Mouse (Mus musculus) forebrain, embryonic 16.5 days (tissue): ENCODE results near the gene Abca17. TPM values are rescaled to one million over a fixed set of nuclear protein-coding genes. Genes with fewer than 3 reads are reported as not detected.

Experiments used
- ATAC-seq: fragments of 200-750 bp; cut with Nextera tagmentation; 2 replicates; pipeline ENCODE4 v1.8.0; 2017; ENCODE audit warnings: mild to moderate bottlenecking, moderate library complexity
- H3K27ac ChIP-seq: fragments of 300-500 bp; sonication (generic); 2 replicates; pipeline ENCODE4 v1.5.1; 2014; ENCODE audit warnings: low read length, control low read depth
- H3K27me3 ChIP-seq: fragments of 300-500 bp; sonication (generic); replicated peaks from 2 replicates; pipeline ENCODE4 v1.6.1; 2014; ENCODE audit warnings: low read length; ENCODE audit not compliant: control insufficient read depth, insufficient read depth
- H3K36me3 ChIP-seq: fragments of 300-500 bp; sonication (generic); 2 replicates; pipeline ENCODE4 v1.6.1; 2014; ENCODE audit not compliant: control insufficient read depth, insufficient read depth
- H3K4me1 ChIP-seq: fragments of 300-500 bp; sonication (generic); replicated peaks from 2 replicates; pipeline ENCODE4 v1.6.1; 2014; ENCODE audit warnings: low read length; ENCODE audit not compliant: control insufficient read depth, insufficient read depth
- H3K4me2 ChIP-seq: fragments of 300-500 bp; sonication (generic); 2 replicates; pipeline ENCODE4 v1.6.1; 2014; ENCODE audit warnings: mild to moderate bottlenecking, low read length, control low read depth
- H3K4me3 ChIP-seq: fragments of 300-500 bp; sonication (generic); replicated peaks from 2 replicates; pipeline ENCODE4 v1.5.1; 2014; ENCODE audit warnings: mild to moderate bottlenecking, low read length, control low read depth
- H3K9ac ChIP-seq: fragments of 300-500 bp; sonication (generic); replicated peaks from 2 replicates; pipeline ENCODE4 v1.6.1; 2014; ENCODE audit warnings: low read depth, low read length, control low read depth
- H3K9me3 ChIP-seq: fragments of 300-500 bp; sonication (generic); 2 replicates; pipeline ENCODE4 v1.6.1; 2016; ENCODE audit warnings: low read length; ENCODE audit not compliant: control insufficient read depth
- WGBS: fragments of 180-500 bp; shearing (Covaris S2); extraction: QIAGEN DNeasy Blood & Tissue Kit; methylation state at CpG from one replicate; pipeline ENCODE4 v1.1.7; 2014; 5-methylcytosine and 5-hydroxymethylcytosine counted together
- polyA plus RNA-seq: library from polyadenylated mRNA; unstranded; fragments of >200 nt; fragmentation: Nextera tagmentation; extraction: Ambion mirVana; gene quantifications from 2 replicates; pipeline ENCODE4 v1.2.1, GENCODE M21; 2015

The Abca17 gene
- polyA plus RNA-seq, 1 experiment from 2014 or later: 0.47 TPM

- Histone ChIP-seq H3K4me3 (no peak overlapping the region), H3K9me3 (no peaks in the 10 kb centered on the region), H3K9ac (no peak overlapping the region), H3K4me2 (no peak overlapping the region), H3K27ac (no peak overlapping the region), H3K27me3 (no peaks in the 10 kb centered on the region), H3K36me3 (peaks cover 10% of the 10 kb centered on the region), H3K4me1 (no peaks in the 10 kb centered on the region)
- no peak for ATAC-seq
- 97% methylated on average over 1 of the region's 1 CpGs for WGBS
Observed at GRCm38 (mm10) chr17:24236479-24236878, 114.4 kb downstream of the Abca17 start.

- no peak overlapping the region for H3K4me2 ChIP-seq
- H3K4me3 ChIP-seq: no peak overlapping the region
- no peaks in the 10 kb centered on the region for H3K27me3 ChIP-seq
- H3K27ac ChIP-seq: no peak overlapping the region
- 87% methylated on average over 7 of the region's 7 CpGs for WGBS
- H3K9ac ChIP-seq: no peak overlapping the region
- H3K9me3 ChIP-seq: no peaks in the 10 kb centered on the region
- H3K36me3 ChIP-seq: peaks cover 2% of the 10 kb centered on the region
- no peak for ATAC-seq
- no peaks in the 10 kb centered on the region for H3K4me1 ChIP-seq
Observed at GRCm38 (mm10) chr17:24227941-24228340, 122.9 kb downstream of the Abca17 start.

- no peaks in the 10 kb centered on the region for H3K4me1 ChIP-seq
- H3K4me3 ChIP-seq: no peak overlapping the region
- H3K4me2 ChIP-seq: no peak overlapping the region
- H3K27ac ChIP-seq: no peak overlapping the region
- ATAC-seq: no peak
- H3K9me3 ChIP-seq: no peaks in the 10 kb centered on the region
- H3K27me3 ChIP-seq: no peaks in the 10 kb centered on the region
- H3K36me3 ChIP-seq: peaks cover 2% of the 10 kb centered on the region
- H3K9ac ChIP-seq: no peak overlapping the region
- WGBS: 88% methylated on average over 8 of the region's 8 CpGs
Observed at GRCm38 (mm10) chr17:24226721-24227120, 124.1 kb downstream of the Abca17 start.

- WGBS: 95% methylated on average over 5 of the region's 5 CpGs
- H3K4me2 ChIP-seq: no peak overlapping the region
- 0 out of 2 replicates have a peak, but pooled peaks cover 4% of the 10 kb centered on the region for H3K4me1 ChIP-seq
- H3K27ac ChIP-seq: no peak overlapping the region
- H3K36me3 ChIP-seq: peaks cover 2% of the 10 kb centered on the region
- no peak overlapping the region for H3K9ac ChIP-seq
- H3K4me3 ChIP-seq: no peak overlapping the region
- no peaks in the 10 kb centered on the region for H3K9me3 ChIP-seq
- H3K27me3 ChIP-seq: no peaks in the 10 kb centered on the region
- ATAC-seq: no peak
Observed at GRCm38 (mm10) chr17:24225851-24226250, 125.0 kb downstream of the Abca17 start.

DNA sequence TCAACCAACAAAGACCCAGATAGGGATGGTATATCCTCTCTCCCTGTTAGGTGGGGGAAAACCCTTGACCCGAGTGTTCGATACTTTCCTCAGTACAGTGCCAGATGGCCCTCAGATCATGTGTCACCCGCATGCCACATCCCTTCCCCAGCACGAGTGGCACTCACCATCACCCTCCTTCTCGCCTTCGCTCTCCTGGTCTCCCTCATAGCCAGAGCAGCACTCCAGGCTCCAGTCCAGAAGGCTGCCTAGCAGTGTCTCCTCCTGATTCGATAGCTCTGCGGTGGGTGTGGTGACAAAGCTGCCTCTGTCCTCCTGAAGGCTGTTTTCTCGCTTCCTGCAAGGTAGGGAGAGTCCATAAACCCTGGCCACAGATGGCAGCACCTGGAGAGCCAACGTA lies 126.1 kb downstream of the Abca17 start:
- H3K4me3 ChIP-seq: no peak overlapping the region
- no peak for ATAC-seq
- no peak overlapping the region for H3K27ac ChIP-seq
- no peaks in the 10 kb centered on the region for H3K27me3 ChIP-seq
- no peak overlapping the region for H3K4me2 ChIP-seq
- peaks cover 9% of the 10 kb centered on the region for H3K4me1 ChIP-seq
- no peak overlapping the region for H3K9ac ChIP-seq
- no peaks in the 10 kb centered on the region; the same call in none of the 2 replicates for H3K36me3 ChIP-seq
- no peaks in the 10 kb centered on the region for H3K9me3 ChIP-seq
- 92% methylated on average over 10 of the region's 10 CpGs for WGBS

DNA sequence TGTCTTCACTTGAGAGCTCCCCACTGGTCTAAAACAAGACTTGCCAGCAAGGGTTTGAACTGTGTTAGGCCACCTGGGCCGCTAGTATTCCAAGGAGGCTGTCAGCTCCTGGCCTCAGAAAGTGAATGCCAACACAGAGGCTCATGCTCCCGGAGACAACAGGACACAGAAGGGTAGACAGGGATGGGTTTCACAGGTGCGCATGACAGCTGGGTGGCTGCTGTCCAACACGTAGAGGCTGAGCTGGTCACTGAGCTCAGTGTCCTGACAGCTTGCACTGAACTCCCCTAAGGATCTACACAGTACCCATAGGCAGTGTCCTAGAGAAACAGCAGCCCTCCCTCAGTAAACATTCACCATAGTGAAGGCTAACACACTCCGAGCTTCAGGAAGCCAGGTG lies 127.4 kb downstream of the Abca17 start:
- 88% methylated on average over 5 of the region's 5 CpGs for WGBS
- ATAC-seq: no peak
- H3K9me3 ChIP-seq: no peaks in the 10 kb centered on the region
- no peak overlapping the region for H3K27ac ChIP-seq
- H3K4me1 ChIP-seq: peaks cover 14% of the 10 kb centered on the region
- no peaks in the 10 kb centered on the region for H3K27me3 ChIP-seq
- H3K4me3 ChIP-seq: no peak overlapping the region
- no peaks in the 10 kb centered on the region; the same call in none of the 2 replicates for H3K36me3 ChIP-seq
- no peak overlapping the region for H3K4me2 ChIP-seq
- H3K9ac ChIP-seq: no peak overlapping the region

DNA sequence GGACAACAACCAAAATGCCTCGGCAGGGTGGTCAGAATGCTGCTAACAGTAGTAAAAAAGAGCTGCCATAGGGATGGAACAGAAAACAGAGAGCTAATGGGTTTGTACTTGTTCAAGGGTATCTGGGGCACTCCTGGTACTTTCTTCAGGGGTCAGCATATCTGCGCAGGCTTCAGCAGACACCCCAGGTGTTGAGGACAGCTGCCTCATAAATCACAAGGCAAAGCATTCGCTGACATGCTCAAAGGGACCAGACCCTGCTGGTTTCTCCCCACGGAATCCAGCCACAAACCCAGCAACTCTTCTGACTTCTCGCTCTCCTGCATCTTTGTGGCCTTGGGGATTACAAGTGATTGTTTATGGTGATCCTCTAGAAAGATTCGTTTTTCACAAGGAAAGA lies 128.2 kb downstream of the Abca17 start:
- Histone ChIP-seq H3K36me3 (no peaks in the 10 kb centered on the region; the same call in none of the 2 replicates), H3K4me2 (no peak overlapping the region)
- WGBS: 78% methylated on average over 6 of the region's 6 CpGs

DNA sequence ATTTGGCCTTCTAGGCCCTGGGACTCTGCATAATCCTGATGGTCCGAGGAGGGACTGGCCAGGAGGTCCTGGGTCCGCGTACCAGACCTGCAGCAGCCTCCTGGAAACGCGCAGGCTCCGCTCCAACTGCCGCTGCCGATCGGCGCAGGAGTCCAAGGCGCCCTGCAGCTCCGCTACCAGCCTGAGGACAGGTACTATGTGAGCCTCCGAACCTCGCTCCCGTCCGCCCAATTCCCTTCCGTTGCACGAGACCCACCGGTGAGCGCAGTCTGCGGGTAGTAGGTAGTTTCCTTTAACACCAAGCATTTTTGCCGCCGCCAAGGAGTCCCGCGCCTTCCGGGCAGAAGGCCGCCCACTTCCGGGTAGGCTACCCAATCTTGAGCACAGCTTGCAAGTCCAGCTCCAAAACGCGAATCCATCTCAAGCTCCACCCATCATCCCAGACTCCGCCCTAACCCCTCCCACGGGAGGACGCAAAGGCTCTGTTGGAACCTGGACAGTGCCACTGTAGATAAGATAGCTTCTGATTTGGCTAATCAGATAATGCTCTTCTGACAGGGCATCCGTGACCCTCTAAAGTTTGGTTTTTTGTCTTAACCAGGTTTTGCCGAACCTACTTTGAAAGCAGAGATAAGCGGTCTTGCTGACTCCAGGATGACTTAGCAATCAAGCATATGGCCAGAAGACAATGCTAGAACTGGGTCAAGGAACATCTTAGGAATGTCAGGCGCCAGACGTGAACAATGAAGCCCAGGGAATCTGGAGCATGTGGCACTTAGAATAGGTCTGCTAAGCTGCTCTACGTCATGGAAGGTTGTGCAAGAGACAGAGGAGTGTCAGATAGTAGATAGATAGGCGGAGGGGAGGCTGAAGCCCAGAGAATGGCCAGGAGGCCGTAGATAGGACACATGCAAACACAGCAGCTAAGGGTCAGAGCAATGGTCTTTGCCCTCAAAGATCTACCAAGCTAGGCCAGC lies 130.1 kb downstream of the Abca17 start, which contains the start of gene Tedc2:
Gene Tedc2, minus strand, starts transcription at position 417 of the 977 bp plus-strand sequence.
- Histone ChIP-seq H3K4me3 (peak within 1 kb of the TSS; percentile 88), H3K27ac (peak within 1 kb of the TSS; percentile 38; the same call in 1 of the 2 replicates), H3K9me3 (no peaks in the 10 kb centered on the region), H3K4me1 (peaks cover 14% of the 10 kb centered on the region), H3K27me3 (no peaks in the 10 kb centered on the region), H3K36me3 (peaks cover 3% of the 10 kb centered on the region), H3K9ac (peak within 1 kb of the TSS; percentile 74), H3K4me2 (peak within 1 kb of the TSS; percentile 96)
- ATAC-seq: peak; percentile 97
- 5% methylated on average over 41 of the region's 41 CpGs for WGBS

More for the DNA sequence above, 128.2 kb downstream of the Abca17 start:
- Histone ChIP-seq H3K27me3 (no peaks in the 10 kb centered on the region), H3K9me3 (no peaks in the 10 kb centered on the region), H3K9ac (no peak overlapping the region), H3K4me3 (no peak overlapping the region), H3K27ac (no peak overlapping the region), H3K4me1 (peaks cover 14% of the 10 kb centered on the region)
- no peak for ATAC-seq

- H3K9ac ChIP-seq: no peak overlapping the region
- no peaks in the 10 kb centered on the region for H3K9me3 ChIP-seq
- no peak overlapping the region for H3K4me2 ChIP-seq
- H3K36me3 ChIP-seq: 0 out of 2 replicates have a peak, but pooled peaks cover 5% of the 10 kb centered on the region
- H3K27me3 ChIP-seq: no peaks in the 10 kb centered on the region
- ATAC-seq: no peak
- 70% methylated on average over 4 of the region's 4 CpGs for WGBS
- peaks cover 19% of the 10 kb centered on the region for H3K4me1 ChIP-seq
- H3K27ac ChIP-seq: no peak overlapping the region
- no peak overlapping the region for H3K4me3 ChIP-seq
Observed at GRCm38 (mm10) chr17:24216836-24217235, 134.0 kb downstream of the Abca17 start.
